Mouse (Mus musculus): ENCODE measurements around the gene Itpkb. TPM values are rescaled to one million over a fixed set of nuclear protein-coding genes. Genes with fewer than 3 reads are reported as not detected.

Gene Itpkb
- polyA plus RNA-seq, 1 experiment from 2014 or later = 1.4 TPM

- H3K27me3 ChIP-seq (ENCODE audit: control insufficient read depth, insufficient read depth, low read depth, low read length) = no peaks in the 10 kb centered on the region
- H3K27ac ChIP-seq (ENCODE audit: low read length) = no peak overlapping the region
- peaks cover 11% of the 10 kb centered on the region for H3K4me1 ChIP-seq (ENCODE audit: control insufficient read depth, low read depth, low read length)
- H3K36me3 ChIP-seq (ENCODE audit: control insufficient read depth, insufficient read depth) = no peaks in the 10 kb centered on the region
- no peak overlapping the region for H3K4me2 ChIP-seq (ENCODE audit: low read depth, low read length)
- H3K9me3 ChIP-seq (replicated peaks; ENCODE audit: control insufficient read depth, low read length) = no peaks in the 10 kb centered on the region
- no peak for ATAC-seq (ENCODE audit: low read depth)
- WGBS (ENCODE audit: insufficient replicate concordance) = 36% methylated on average over 3 of the region's 3 CpGs
- H3K4me3 ChIP-seq (ENCODE audit: low read depth, low read length) = no peak overlapping the region
- no peak overlapping the region for H3K9ac ChIP-seq (ENCODE audit: low read depth, low read length)
Measured at GRCm38 (mm10) chr1:180390321-180390731, 60.0 kb downstream of the Itpkb start.

GRCm38 (mm10) chr1:180390746-180391574 lies 60.7 kb downstream of the Itpkb start:
- ATAC-seq (ENCODE audit: low read depth) = no peak
- no peak overlapping the region for H3K9ac ChIP-seq (ENCODE audit: low read depth, low read length)
- H3K27ac ChIP-seq (ENCODE audit: low read length) = no peak overlapping the region
- 53% methylated on average over 10 of the region's 10 CpGs for WGBS (ENCODE audit: insufficient replicate concordance)
- no peaks in the 10 kb centered on the region for H3K36me3 ChIP-seq (ENCODE audit: control insufficient read depth, insufficient read depth)
- H3K27me3 ChIP-seq (ENCODE audit: control insufficient read depth, insufficient read depth, low read depth, low read length) = no peaks in the 10 kb centered on the region
- peaks cover 11% of the 10 kb centered on the region for H3K4me1 ChIP-seq (ENCODE audit: control insufficient read depth, low read depth, low read length)
- H3K9me3 ChIP-seq (replicated peaks; ENCODE audit: control insufficient read depth, low read length) = no peaks in the 10 kb centered on the region
- H3K4me3 ChIP-seq (ENCODE audit: low read depth, low read length) = no peak overlapping the region
- no peak overlapping the region for H3K4me2 ChIP-seq (ENCODE audit: low read depth, low read length)

- H3K4me1 ChIP-seq (ENCODE audit: control insufficient read depth, low read depth, low read length) = peaks cover 11% of the 10 kb centered on the region
- no peaks in the 10 kb centered on the region for H3K9me3 ChIP-seq (replicated peaks; ENCODE audit: control insufficient read depth, low read length)
- no peaks in the 10 kb centered on the region for H3K27me3 ChIP-seq (ENCODE audit: control insufficient read depth, insufficient read depth, low read depth, low read length)
- no peak overlapping the region for H3K27ac ChIP-seq (ENCODE audit: low read length)
- no peak overlapping the region for H3K4me2 ChIP-seq (ENCODE audit: low read depth, low read length)
- no peak overlapping the region for H3K4me3 ChIP-seq (ENCODE audit: low read depth, low read length)
- no peak for ATAC-seq (ENCODE audit: low read depth)
- H3K36me3 ChIP-seq (ENCODE audit: control insufficient read depth, insufficient read depth) = no peaks in the 10 kb centered on the region
- WGBS (ENCODE audit: insufficient replicate concordance) = 69% methylated on average over 4 of the region's 4 CpGs
- no peak overlapping the region for H3K9ac ChIP-seq (ENCODE audit: low read depth, low read length)
Measured at GRCm38 (mm10) chr1:180391575-180391945, 61.3 kb downstream of the Itpkb start.

- Histone ChIP-seq H3K4me1 (ENCODE audit: control insufficient read depth, low read depth, low read length) (peaks cover 7% of the 10 kb centered on the region), H3K4me2 (ENCODE audit: low read depth, low read length) (no peak overlapping the region), H3K9ac (ENCODE audit: low read depth, low read length) (no peak overlapping the region), H3K27me3 (ENCODE audit: control insufficient read depth, insufficient read depth, low read depth, low read length) (no peaks in the 10 kb centered on the region), H3K27ac (ENCODE audit: low read length) (no peak overlapping the region), H3K36me3 (ENCODE audit: control insufficient read depth, insufficient read depth) (no peaks in the 10 kb centered on the region), H3K4me3 (ENCODE audit: low read depth, low read length) (no peak overlapping the region), H3K9me3 (replicated peaks; ENCODE audit: control insufficient read depth, low read length) (no peaks in the 10 kb centered on the region)
- ATAC-seq (ENCODE audit: low read depth) = no peak
- 68% methylated on average over 5 of the region's 5 CpGs for WGBS (ENCODE audit: insufficient replicate concordance)
Measured at GRCm38 (mm10) chr1:180392137-180392798, 62.0 kb downstream of the Itpkb start.

- Histone ChIP-seq H3K27me3 (ENCODE audit: control insufficient read depth, insufficient read depth, low read depth, low read length) (no peaks in the 10 kb centered on the region), H3K27ac (ENCODE audit: low read length) (peak overlapping the region; percentile 37; the same call in 1 of the 2 replicates), H3K36me3 (ENCODE audit: control insufficient read depth, insufficient read depth) (no peaks in the 10 kb centered on the region), H3K9me3 (replicated peaks; ENCODE audit: control insufficient read depth, low read length) (no peaks in the 10 kb centered on the region), H3K4me3 (ENCODE audit: low read depth, low read length) (no peak overlapping the region), H3K4me2 (ENCODE audit: low read depth, low read length) (no peak overlapping the region), H3K4me1 (ENCODE audit: control insufficient read depth, low read depth, low read length) (peaks cover 2% of the 10 kb centered on the region), H3K9ac (ENCODE audit: low read depth, low read length) (no peak overlapping the region)
- no peak for ATAC-seq (ENCODE audit: low read depth)
- WGBS (ENCODE audit: insufficient replicate concordance) = 64% methylated on average over 9 of the region's 9 CpGs
Measured at GRCm38 (mm10) chr1:180393017-180393797, 62.9 kb downstream of the Itpkb start.

- 78% methylated on average over 12 of the region's 12 CpGs for WGBS (ENCODE audit: insufficient replicate concordance)
- Histone ChIP-seq H3K27ac (ENCODE audit: low read length) (no peak overlapping the region), H3K36me3 (ENCODE audit: control insufficient read depth, insufficient read depth) (no peaks in the 10 kb centered on the region), H3K4me2 (ENCODE audit: low read depth, low read length) (no peak overlapping the region), H3K4me1 (ENCODE audit: control insufficient read depth, low read depth, low read length) (no peaks in the 10 kb centered on the region; the same call in 1 of the 2 replicates), H3K9me3 (replicated peaks; ENCODE audit: control insufficient read depth, low read length) (no peaks in the 10 kb centered on the region), H3K27me3 (ENCODE audit: control insufficient read depth, insufficient read depth, low read depth, low read length) (no peaks in the 10 kb centered on the region), H3K4me3 (ENCODE audit: low read depth, low read length) (no peak overlapping the region), H3K9ac (ENCODE audit: low read depth, low read length) (no peak overlapping the region)
- no peak for ATAC-seq (ENCODE audit: low read depth)
Measured at GRCm38 (mm10) chr1:180393873-180394272, 63.6 kb downstream of the Itpkb start.

- H3K9me3 ChIP-seq (replicated peaks; ENCODE audit: control insufficient read depth, low read length) = no peaks in the 10 kb centered on the region
- 61% methylated on average over 5 of the region's 5 CpGs for WGBS (ENCODE audit: insufficient replicate concordance)
- no peak for ATAC-seq (ENCODE audit: low read depth)
- no peak overlapping the region for H3K27ac ChIP-seq (ENCODE audit: low read length)
- H3K4me3 ChIP-seq (ENCODE audit: low read depth, low read length) = no peak overlapping the region
- no peaks in the 10 kb centered on the region; the same call in 1 of the 2 replicates for H3K4me1 ChIP-seq (ENCODE audit: control insufficient read depth, low read depth, low read length)
- no peaks in the 10 kb centered on the region for H3K36me3 ChIP-seq (ENCODE audit: control insufficient read depth, insufficient read depth)
- H3K27me3 ChIP-seq (ENCODE audit: control insufficient read depth, insufficient read depth, low read depth, low read length) = no peaks in the 10 kb centered on the region
- H3K9ac ChIP-seq (ENCODE audit: low read depth, low read length) = no peak overlapping the region
- no peak overlapping the region for H3K4me2 ChIP-seq (ENCODE audit: low read depth, low read length)
Measured at GRCm38 (mm10) chr1:180397734-180398133, 67.4 kb downstream of the Itpkb start.

GRCm38 (mm10) chr1:180398446-180398845 lies 68.2 kb downstream of the Itpkb start:
- no peak for ATAC-seq (ENCODE audit: low read depth)
- no peak overlapping the region for H3K27ac ChIP-seq (ENCODE audit: low read length)
- no peaks in the 10 kb centered on the region for H3K27me3 ChIP-seq (ENCODE audit: control insufficient read depth, insufficient read depth, low read depth, low read length)
- H3K9ac ChIP-seq (ENCODE audit: low read depth, low read length) = no peak overlapping the region
- no peaks in the 10 kb centered on the region for H3K9me3 ChIP-seq (replicated peaks; ENCODE audit: control insufficient read depth, low read length)
- no peaks in the 10 kb centered on the region; the same call in 1 of the 2 replicates for H3K4me1 ChIP-seq (ENCODE audit: control insufficient read depth, low read depth, low read length)
- H3K36me3 ChIP-seq (ENCODE audit: control insufficient read depth, insufficient read depth) = no peaks in the 10 kb centered on the region
- H3K4me3 ChIP-seq (ENCODE audit: low read depth, low read length) = no peak overlapping the region
- H3K4me2 ChIP-seq (ENCODE audit: low read depth, low read length) = no peak overlapping the region
- 47% methylated on average over 3 of the region's 3 CpGs for WGBS (ENCODE audit: insufficient replicate concordance)
